Mouse (Mus musculus) liver, adult (tissue): ENCODE measurements around the gene Acvr1c.

Experiments used
- GATA4 ChIP-seq: IDR thresholded peaks from 2 replicates; pipeline ENCODE4 v1.6.1; 2014; ENCODE audit warnings: mild to moderate bottlenecking, low read length; ENCODE audit not compliant: insufficient replicate concordance

Gene Acvr1c

DNA sequence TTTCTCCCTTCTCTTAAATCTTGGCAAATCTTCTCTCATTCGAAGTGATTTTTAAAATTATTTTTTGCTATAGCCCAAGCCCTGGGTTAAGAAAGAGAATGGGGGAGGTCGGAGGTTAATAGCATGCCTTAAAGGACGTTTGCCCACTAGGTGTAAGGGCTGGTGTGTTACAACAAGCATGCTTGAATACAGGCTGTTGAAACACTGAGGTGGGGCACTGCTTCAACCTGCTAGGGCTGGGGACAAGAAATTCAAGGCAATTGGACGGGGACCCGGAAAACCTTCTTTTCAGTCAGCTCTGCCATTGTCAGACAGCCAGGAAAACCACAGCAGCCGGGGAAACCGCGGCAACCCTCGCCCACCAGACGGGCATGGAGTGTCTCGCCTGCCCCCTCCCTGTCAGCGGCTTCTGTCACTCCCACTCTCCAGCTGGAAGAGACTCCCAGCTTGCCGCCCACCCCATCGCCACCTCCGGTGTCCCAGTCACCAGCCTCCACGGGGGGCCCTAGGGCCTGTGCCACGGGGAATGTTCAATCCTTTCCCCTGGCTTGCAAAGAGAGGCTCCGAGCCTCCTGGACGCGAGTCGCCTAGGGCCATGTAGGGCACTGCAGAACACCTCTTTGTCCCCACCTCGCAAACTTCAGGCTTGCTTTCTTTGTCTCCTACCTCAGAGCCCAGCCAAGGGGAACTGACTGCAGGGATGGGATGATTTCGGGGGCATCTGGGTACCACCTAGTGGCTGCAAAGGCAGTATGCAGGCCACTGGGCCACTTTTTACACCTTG is 33.4 kb downstream of the Acvr1c start:
- no peak for TF ChIP-seq GATA4

DNA sequence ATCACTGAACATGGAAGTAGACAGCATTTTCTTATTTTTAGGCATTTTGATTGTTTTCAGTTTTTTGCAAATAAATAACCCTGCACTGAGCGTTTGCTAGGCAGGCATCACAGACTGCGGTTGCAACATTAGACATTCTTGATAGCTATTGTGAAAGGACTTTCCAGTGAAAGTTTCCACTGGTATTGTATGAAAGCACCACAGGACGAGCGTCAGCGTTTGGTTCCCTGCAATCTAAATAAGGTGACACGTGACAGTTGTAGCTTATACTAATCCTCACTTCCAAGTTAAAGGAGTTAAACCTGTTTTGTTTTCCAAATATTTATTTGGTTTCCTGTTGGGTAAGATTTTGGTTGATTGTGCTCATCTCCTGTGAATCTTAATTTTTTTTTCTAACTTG is 34.4 kb downstream of the Acvr1c start:
- TF ChIP-seq GATA4, result no peak

DNA sequence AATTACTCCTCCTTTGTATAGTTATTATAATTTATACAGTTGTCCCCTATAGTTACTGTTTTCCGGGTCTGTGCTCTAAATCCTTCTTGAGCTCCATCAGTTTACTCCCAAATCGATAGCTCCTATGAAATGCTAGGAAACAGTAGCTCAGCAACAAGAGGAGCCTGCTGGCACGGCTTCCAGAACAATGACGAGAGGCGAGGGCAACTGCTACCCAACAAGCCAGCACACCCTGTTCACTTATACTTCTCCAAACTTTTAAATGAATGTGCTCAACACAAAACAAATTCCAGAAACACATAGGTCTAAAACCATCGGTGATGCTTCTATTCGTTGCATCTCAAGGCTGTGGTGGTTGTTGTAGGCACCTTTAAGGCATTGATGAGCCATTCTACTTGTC is 41.5 kb downstream of the Acvr1c start:
- TF ChIP-seq GATA4, result no peak

DNA sequence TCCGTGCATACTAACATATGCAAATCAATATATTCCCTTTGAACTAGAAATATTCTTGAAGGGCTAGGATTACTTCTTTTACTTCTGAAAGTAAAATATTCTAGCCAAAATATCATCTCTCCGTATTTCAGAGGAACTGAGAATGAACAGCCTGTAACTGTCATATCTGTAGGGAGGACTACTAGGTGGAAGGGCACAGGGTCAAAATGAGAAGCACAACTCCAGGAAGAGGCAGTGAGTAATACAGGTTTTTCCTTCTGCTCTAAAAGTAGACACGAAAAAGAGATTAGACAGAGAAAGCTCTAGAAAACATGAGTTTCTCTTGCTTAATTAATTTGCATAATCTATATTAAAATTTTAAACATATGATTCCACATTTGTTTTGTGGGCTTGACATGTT is 48.0 kb downstream of the Acvr1c start:
- TF ChIP-seq GATA4, result no peak

- no peak for TF ChIP-seq GATA4
Observed at GRCm38 (mm10) chr2:58304450-58304849, 53.2 kb downstream of the Acvr1c start.

DNA sequence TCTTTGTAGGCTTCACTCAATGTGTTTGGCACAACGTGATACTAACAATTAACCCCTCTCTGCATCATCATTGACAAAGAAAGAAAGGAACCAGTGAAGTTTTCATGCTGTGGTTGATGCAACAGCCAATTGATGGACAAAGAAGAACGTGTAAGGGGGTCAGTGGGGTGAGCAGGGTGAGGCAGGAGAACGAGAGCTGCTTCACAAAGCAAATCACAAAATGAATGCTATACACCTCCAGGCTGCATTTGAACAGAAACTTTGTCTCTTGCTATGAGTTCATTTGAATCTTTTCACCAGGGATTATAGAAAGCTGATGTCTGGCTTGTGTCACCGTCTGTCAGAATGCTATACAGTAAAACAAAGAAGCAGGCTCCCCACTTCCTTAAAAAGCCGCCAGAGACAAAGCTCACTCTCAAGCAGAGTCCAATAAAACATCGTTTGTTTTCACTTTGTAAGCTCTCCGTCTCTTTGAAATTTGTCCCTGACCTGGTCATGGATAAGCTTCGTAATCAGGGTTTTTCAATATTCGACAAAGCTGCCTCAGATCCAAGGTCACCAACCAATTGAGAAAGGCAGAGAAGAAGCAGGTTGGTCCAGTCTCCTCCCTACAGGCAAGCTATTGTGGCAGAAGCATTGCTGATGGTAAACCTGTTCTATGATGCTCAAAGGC is 67.8 kb downstream of the Acvr1c start:
- no peak for TF ChIP-seq GATA4

DNA sequence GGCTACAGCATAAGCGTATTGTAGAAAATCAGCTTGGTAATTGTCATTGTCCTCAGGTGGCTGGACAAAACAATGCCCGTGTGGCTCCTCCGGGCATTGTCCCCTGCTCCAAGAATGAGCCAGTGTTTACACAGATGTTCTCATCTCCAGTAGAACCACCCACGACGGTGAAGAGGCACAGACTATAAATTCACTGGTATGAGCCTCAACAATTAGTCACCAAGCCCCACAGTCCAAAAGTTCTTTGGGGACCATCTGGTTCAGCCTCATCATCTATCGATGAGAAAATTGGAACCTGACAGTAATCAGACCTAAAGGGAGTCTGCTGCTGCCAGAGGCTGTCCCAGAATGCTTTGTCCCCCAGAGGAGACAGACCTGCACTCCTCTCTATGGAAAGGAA is 68.4 kb downstream of the Acvr1c start:
- TF ChIP-seq GATA4, result no peak

DNA sequence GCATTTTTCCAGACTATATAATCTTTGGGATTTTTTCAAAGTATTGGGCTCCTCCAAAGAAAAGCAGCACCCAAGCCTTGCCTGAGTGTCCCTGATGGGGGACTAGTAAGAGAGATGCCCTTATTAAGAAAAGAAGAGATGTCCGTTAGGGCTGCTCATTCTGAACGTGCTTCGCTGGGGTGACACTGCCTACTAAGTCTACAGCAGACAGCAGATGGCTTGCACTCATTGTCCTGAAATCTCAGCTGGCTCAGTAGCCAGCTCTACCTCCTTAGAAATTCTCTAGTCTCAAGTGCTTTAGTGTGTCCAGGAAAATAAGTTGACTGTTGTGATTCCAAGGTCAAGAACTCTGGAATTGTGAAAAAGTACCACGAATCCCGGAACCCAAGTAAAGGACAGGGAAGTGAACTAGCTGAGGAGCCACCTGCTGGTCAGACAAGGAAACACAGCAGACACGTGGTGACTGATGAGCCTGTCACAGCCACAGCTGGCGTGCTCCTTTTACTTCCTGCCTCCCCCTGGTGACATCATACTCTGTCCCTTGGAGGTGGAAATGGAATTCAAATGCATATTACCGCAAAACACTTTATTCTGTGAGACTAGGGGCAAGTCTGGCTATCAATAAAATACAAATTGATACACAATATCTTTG is 75.3 kb downstream of the Acvr1c start:
- TF ChIP-seq GATA4, result no peak

DNA sequence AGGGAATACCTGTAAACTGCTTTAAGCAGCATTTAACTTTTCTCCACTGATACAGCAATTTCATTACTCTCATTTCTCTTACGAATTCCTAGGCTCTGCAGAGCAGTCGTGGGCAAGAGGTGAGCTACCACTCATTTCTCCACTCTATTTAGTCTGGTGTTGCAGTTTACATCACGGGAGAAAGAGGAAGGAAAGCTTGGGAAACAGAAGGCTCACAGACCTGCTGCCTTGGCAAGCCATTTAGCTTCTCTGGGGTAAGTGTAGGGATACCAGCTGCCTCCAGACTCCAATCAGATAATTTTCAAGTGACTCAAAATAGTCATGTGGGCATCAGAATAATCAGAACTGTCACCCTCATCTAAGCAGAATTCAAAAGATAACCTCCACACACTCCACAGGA is 76.6 kb downstream of the Acvr1c start:
- TF ChIP-seq GATA4, result no peak

- no peak for TF ChIP-seq GATA4
Observed at GRCm38 (mm10) chr2:58279163-58279562, 78.5 kb downstream of the Acvr1c start.

DNA sequence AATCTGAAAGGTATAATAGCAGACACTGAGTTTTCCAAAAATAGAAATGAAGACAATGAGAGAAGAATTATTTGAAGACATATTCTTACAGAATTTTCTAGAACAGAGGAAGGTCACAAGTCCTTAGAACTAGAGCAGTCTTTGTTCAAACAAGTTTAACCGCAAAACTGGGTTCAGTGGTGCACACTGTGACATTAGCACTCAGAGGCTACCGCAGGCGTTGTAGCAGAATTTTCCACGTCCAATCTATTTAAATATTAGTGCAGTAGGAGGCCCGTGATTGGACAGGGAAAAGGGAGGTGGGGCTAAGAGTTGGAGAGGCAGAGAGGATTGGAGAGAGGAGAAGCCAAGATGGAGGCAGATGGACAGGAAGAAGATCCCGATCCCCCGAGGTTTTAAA is 81.2 kb downstream of the Acvr1c start:
- no peak for TF ChIP-seq GATA4

GRCm38 (mm10) chr2:58240639-58241038 is 117.1 kb downstream of the Acvr1c start:
- TF ChIP-seq GATA4, result no peak

- no peak for TF ChIP-seq GATA4
Observed at GRCm38 (mm10) chr2:58237487-58237886, 120.2 kb downstream of the Acvr1c start.
